Mouse (Mus musculus): ENCODE measurements around the gene Rbm38. TPM values are rescaled to one million over a fixed set of nuclear protein-coding genes. Genes with fewer than 3 reads are reported as not detected.

Gene Rbm38
- 27.5 TPM for polyA plus RNA-seq (2021)

- TF ChIP-seq CTCF (IDR thresholded peaks at IDR 0.05) = no peak
- ChIA-PET CTCF (no interaction called here), POLR2A (no interaction called here)
- ATAC-seq = no peak
- H3K27me3 ChIP-seq = no peaks in the 10 kb centered on the region
- in situ Hi-C loops (cut with MboI; ENCODE audit: low pct_unique_long_range_greater_than_20kb) = no loop called here
- no peak for DNase-seq (ENCODE audit: low read depth, low spot score)
Measured at GRCm38 (mm10) chr2:173020430-173020829, at the start of gene Rbm38. TSS of gene Rbm38 (plus strand) at chr2:173020498.

- ChIA-PET POLR2A (no interaction called here), CTCF (interaction anchor here (1.6 kb wide), 1 partner anchor 12 kb away, joined by 4 read pairs; no protein-coding TSS in a partner anchor)
- no peaks in the 10 kb centered on the region for H3K27me3 ChIP-seq
- TF ChIP-seq CTCF (IDR thresholded peaks at IDR 0.05) = no peak
- no peak for ATAC-seq
- in situ Hi-C loops (cut with MboI; ENCODE audit: low pct_unique_long_range_greater_than_20kb) = no loop called here
- no peak for DNase-seq (ENCODE audit: low read depth, low spot score)
Measured at GRCm38 (mm10) chr2:172971865-172972264, 48.4 kb upstream of the Rbm38 start.

GRCm38 (mm10) chr2:172973806-172974565 is 46.3 kb upstream of the Rbm38 start:
- TF ChIP-seq CTCF (IDR thresholded peaks at IDR 0.05) = no peak
- in situ Hi-C loops (cut with MboI; ENCODE audit: low pct_unique_long_range_greater_than_20kb) = no loop called here
- no peak for ATAC-seq
- CTCF ChIA-PET = no interaction called here
- POLR2A ChIA-PET = no interaction called here
- no peaks in the 10 kb centered on the region for H3K27me3 ChIP-seq
- no peak for DNase-seq (ENCODE audit: low read depth, low spot score)

GRCm38 (mm10) chr2:172974701-172975100 is 45.6 kb upstream of the Rbm38 start:
- CTCF ChIA-PET = no interaction called here
- DNase-seq (ENCODE audit: low read depth, low spot score) (no peak), ATAC-seq (no peak)
- POLR2A ChIA-PET = no interaction called here
- in situ Hi-C loops (cut with MboI; ENCODE audit: low pct_unique_long_range_greater_than_20kb) = no loop called here
- no peaks in the 10 kb centered on the region for H3K27me3 ChIP-seq
- TF ChIP-seq CTCF (IDR thresholded peaks at IDR 0.05) = no peak

GRCm38 (mm10) chr2:172975159-172975558 is 45.1 kb upstream of the Rbm38 start:
- no peak for ATAC-seq
- POLR2A ChIA-PET = no interaction called here
- CTCF ChIA-PET = no interaction called here
- no peaks in the 10 kb centered on the region for H3K27me3 ChIP-seq
- in situ Hi-C loops (cut with MboI; ENCODE audit: low pct_unique_long_range_greater_than_20kb) = no loop called here
- no peak for DNase-seq (ENCODE audit: low read depth, low spot score)
- no peak for TF ChIP-seq CTCF (IDR thresholded peaks at IDR 0.05)

- ChIA-PET CTCF (interaction anchor here (0.8 kb wide), 1 partner anchor 112 kb away, joined by 3 read pairs; no protein-coding TSS in a partner anchor), POLR2A (no interaction called here)
- in situ Hi-C loops (cut with MboI; ENCODE audit: low pct_unique_long_range_greater_than_20kb) = no loop called here
- peak; percentile 52 for ATAC-seq
- DNase-seq (ENCODE audit: low read depth, low spot score) = no peak
- no peak for TF ChIP-seq CTCF (IDR thresholded peaks at IDR 0.05)
- no peaks in the 10 kb centered on the region for H3K27me3 ChIP-seq
Measured at GRCm38 (mm10) chr2:172976661-172977238, 43.5 kb upstream of the Rbm38 start.

GRCm38 (mm10) chr2:172977409-172978130 is 42.7 kb upstream of the Rbm38 start, which contains the start of gene Spo11:
TSS of gene Spo11 (plus strand) at chr2:172977700.
- POLR2A ChIA-PET = no interaction called here
- DNase-seq (ENCODE audit: low read depth, low spot score) (no peak), ATAC-seq (no peak)
- in situ Hi-C loops (cut with MboI; ENCODE audit: low pct_unique_long_range_greater_than_20kb) = no loop called here
- H3K27me3 ChIP-seq = no peaks in the 10 kb centered on the region
- CTCF ChIA-PET = no interaction called here
- TF ChIP-seq CTCF (IDR thresholded peaks at IDR 0.05) = no peak

GRCm38 (mm10) chr2:172978131-172978633 is 42.1 kb upstream of the Rbm38 start:
- ChIA-PET POLR2A (no interaction called here), CTCF (no interaction called here)
- in situ Hi-C loops (cut with MboI; ENCODE audit: low pct_unique_long_range_greater_than_20kb) = no loop called here
- DNase-seq (ENCODE audit: low read depth, low spot score) (no peak), ATAC-seq (no peak)
- H3K27me3 ChIP-seq = no peaks in the 10 kb centered on the region
- TF ChIP-seq CTCF (IDR thresholded peaks at IDR 0.05) = no peak

GRCm38 (mm10) chr2:172979666-172980345 is 40.5 kb upstream of the Rbm38 start:
- DNase-seq (ENCODE audit: low read depth, low spot score) = no peak
- TF ChIP-seq CTCF (IDR thresholded peaks at IDR 0.05) = no peak
- CTCF ChIA-PET = no interaction called here
- in situ Hi-C loops (cut with MboI; ENCODE audit: low pct_unique_long_range_greater_than_20kb) = no loop called here
- POLR2A ChIA-PET = no interaction called here
- no peak for ATAC-seq
- no peaks in the 10 kb centered on the region for H3K27me3 ChIP-seq

GRCm38 (mm10) chr2:172982776-172983561 is 37.3 kb upstream of the Rbm38 start:
- TF ChIP-seq CTCF (IDR thresholded peaks at IDR 0.05) = no peak
- no peak for ATAC-seq
- ChIA-PET POLR2A (interaction anchor here (0.6 to 0.7 kb wide), 2 partner anchors 165 to 368 kb away, joined by 3 read pairs; no protein-coding TSS in a partner anchor), CTCF (interaction anchor here (1.1 kb wide), 2 partner anchors 21 to 152 kb away, joined by 4 read pairs; no protein-coding TSS in a partner anchor)
- H3K27me3 ChIP-seq = no peaks in the 10 kb centered on the region
- DNase-seq (ENCODE audit: low read depth, low spot score) = no peak
- in situ Hi-C loops (cut with MboI; ENCODE audit: low pct_unique_long_range_greater_than_20kb) = no loop called here
